Mouse (Mus musculus) kidney, adult 9 months (tissue): Measurements from ENCODE around the gene Trib2.
A peak's percentile ranks its signal among the peaks of the same experiment; 100 is the strongest.

Experiments
- DNase-seq: peaks from one replicate; pipeline ENCODE4 v3.0.0; 2022

Trib2 gene

GRCm38 (mm10) chr12:15816740-15817178 is at the start of gene Trib2:
Gene Trib2, minus strand, starts transcription at chr12:15816922.
- peak; percentile 94 for DNase-seq

- DNase-seq: no peak
Measured at GRCm38 (mm10) chr12:15858005-15858404, 41.3 kb upstream of the Trib2 start.

- DNase-seq: no peak
Measured at GRCm38 (mm10) chr12:15855891-15856290, 39.2 kb upstream of the Trib2 start.

GRCm38 (mm10) chr12:15852781-15853180 is 36.1 kb upstream of the Trib2 start:
- DNase-seq: no peak

- DNase-seq: peak; percentile 56
Measured at GRCm38 (mm10) chr12:15852031-15852430, 35.3 kb upstream of the Trib2 start.

- DNase-seq: peak; percentile 79
Measured at GRCm38 (mm10) chr12:15850441-15850895, 33.7 kb upstream of the Trib2 start.

- DNase-seq: peak; percentile 90
Measured at GRCm38 (mm10) chr12:15849861-15850294, 33.2 kb upstream of the Trib2 start.

- no peak for DNase-seq
Measured at GRCm38 (mm10) chr12:15848391-15848790, 31.7 kb upstream of the Trib2 start.

- DNase-seq: no peak
Measured at GRCm38 (mm10) chr12:15844701-15845100, 28.0 kb upstream of the Trib2 start.

GRCm38 (mm10) chr12:15840864-15841557 is 24.3 kb upstream of the Trib2 start:
- DNase-seq: peak; percentile 92

GRCm38 (mm10) chr12:15838201-15838600 is 21.5 kb upstream of the Trib2 start:
- no peak for DNase-seq

GRCm38 (mm10) chr12:15837566-15837965 is 20.8 kb upstream of the Trib2 start:
- DNase-seq: no peak

- no peak for DNase-seq
Measured at GRCm38 (mm10) chr12:15832674-15833052, 15.9 kb upstream of the Trib2 start.

- DNase-seq: no peak
Measured at GRCm38 (mm10) chr12:15831941-15832673, 15.4 kb upstream of the Trib2 start.

GRCm38 (mm10) chr12:15830750-15831149 is 14.0 kb upstream of the Trib2 start:
- peak; percentile 57 for DNase-seq

GRCm38 (mm10) chr12:15828815-15829398 is 12.2 kb upstream of the Trib2 start:
- no peak for DNase-seq

- DNase-seq: no peak
Measured at GRCm38 (mm10) chr12:15821019-15821418, 4.3 kb upstream of the Trib2 start.

- DNase-seq: peak; percentile 97
Measured at GRCm38 (mm10) chr12:15817365-15817764, 643 bp upstream of the Trib2 start.

- no peak for DNase-seq
Measured at GRCm38 (mm10) chr12:15816254-15816605, 492 bp downstream of the Trib2 start.

GRCm38 (mm10) chr12:15815576-15816253 is 1.0 kb downstream of the Trib2 start:
- peak; percentile 79 for DNase-seq

- DNase-seq: peak; percentile 48
Measured at GRCm38 (mm10) chr12:15815170-15815575, 1.5 kb downstream of the Trib2 start.

- peak; percentile 46 for DNase-seq
Measured at GRCm38 (mm10) chr12:15814249-15815081, 2.3 kb downstream of the Trib2 start.
